Mouse (Mus musculus): ENCODE results near the gene 2900011O08Rik. TPM values are rescaled to one million over a fixed set of nuclear protein-coding genes. Genes with fewer than 3 reads are reported as not detected.

Gene 2900011O08Rik
- total and polyA plus RNA-seq, 2 experiments from 2014 or later, result 143 to 172 TPM

DNA sequence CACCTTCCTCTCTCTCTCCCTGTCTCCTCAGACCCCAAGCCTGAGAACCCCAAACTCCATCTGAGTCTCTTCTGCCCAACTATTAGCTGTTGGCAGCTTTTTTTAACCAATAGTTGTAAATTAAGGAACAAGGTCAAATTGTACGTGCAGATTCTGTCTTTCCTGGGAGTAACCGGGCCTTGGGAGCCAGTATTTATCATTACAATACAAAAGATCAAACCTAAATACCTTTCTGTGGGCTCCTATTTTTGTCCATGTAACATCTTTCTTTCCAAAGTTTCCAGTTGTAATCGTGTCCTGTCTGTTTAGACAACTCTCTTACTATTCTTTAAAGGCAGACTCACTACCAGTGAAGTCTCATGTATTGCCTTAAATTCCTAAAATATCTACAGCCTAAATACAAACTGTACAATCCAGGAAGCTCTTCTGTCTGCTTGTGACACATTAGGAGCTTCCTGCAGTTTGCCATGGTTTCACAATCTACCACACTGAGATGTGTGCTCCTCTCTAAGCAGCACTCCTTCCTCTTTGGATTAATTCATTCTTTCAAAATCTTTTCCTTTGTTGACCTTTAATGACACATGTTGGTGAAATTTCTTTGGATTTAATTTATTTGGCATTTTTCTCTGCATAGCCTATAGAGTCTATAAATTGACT, 34.9 kb downstream of the 2900011O08Rik start:
- ATAC-seq (no peak), DNase-seq (ENCODE audit: low spot score) (no peak)
- Histone ChIP-seq H3K9ac (replicated peaks; ENCODE audit: low read length) (no peak overlapping the region), H3K27me3 (ENCODE audit: insufficient read depth, low read length) (no peaks in the 10 kb centered on the region), H3K36me3 (ENCODE audit: insufficient read depth, low read length) (no peaks in the 10 kb centered on the region), H3K4me1 (ENCODE audit: insufficient read depth, low read length) (no peaks in the 10 kb centered on the region), H3K9me3 (ENCODE audit: low read length) (no peaks in the 10 kb centered on the region), H3K4me2 (ENCODE audit: low read depth, low read length) (no peak overlapping the region), H3K27ac (no peak overlapping the region), H3K4me3 (ENCODE audit: low read length) (no peak overlapping the region)
- TF ChIP-seq CTCF (IDR thresholded peaks at IDR 0.05; ENCODE audit: low read depth), result no peak
- 87% methylated on average over 3 of the region's 3 CpGs for whole genome bisulfite sequencing

DNA sequence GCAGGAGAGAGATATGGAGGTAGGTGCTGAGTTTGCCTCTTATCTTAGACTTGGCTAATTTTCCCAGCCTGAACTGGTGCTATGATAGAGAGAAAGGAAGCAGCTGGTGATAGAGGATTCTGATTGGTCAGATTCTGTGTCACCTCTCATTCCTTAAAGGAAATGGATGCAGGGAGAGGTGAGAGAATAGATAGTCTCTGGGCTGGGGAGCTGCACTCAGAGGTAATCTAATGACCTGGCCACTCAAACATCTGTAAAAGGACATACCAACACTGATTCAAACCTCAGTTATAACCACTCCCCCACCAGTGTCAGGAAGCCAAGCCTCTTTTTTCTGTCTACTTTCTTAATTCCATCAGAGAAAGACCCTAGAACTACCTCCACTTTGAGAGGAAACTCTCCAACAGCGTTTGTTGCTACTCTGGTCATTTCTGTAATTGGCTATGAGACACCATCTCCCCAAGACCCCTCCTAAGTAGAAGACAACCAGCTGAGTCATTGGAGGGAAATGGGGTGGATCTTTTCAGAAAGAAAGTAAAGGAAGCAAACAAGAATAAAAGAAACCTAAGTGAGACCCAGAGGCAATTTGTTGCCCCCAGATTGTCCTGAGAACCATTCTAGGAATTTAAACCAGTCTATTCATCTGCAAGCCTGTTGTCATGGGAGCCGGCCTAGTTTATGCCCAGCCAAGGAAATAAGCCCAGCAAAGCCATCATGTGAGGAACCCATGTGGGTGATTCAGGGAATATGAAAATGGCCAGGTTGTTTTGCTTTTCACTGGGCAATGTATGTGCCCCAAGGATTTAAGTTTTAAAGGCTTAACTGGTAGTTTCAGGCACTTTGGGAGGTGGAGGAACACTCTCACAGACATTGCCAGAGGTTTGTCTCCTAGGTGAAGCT, 38.9 kb downstream of the 2900011O08Rik start:
- Histone ChIP-seq H3K27ac (no peak overlapping the region), H3K4me3 (ENCODE audit: low read length) (no peak overlapping the region), H3K27me3 (ENCODE audit: insufficient read depth, low read length) (no peaks in the 10 kb centered on the region), H3K36me3 (ENCODE audit: insufficient read depth, low read length) (no peaks in the 10 kb centered on the region), H3K4me1 (ENCODE audit: insufficient read depth, low read length) (no peaks in the 10 kb centered on the region), H3K4me2 (ENCODE audit: low read depth, low read length) (no peak overlapping the region), H3K9ac (replicated peaks; ENCODE audit: low read length) (no peak overlapping the region), H3K9me3 (ENCODE audit: low read length) (no peaks in the 10 kb centered on the region)
- 41% methylated on average over 2 of the region's 2 CpGs for WGBS
- DNase-seq (ENCODE audit: low spot score) (peak; percentile 8), ATAC-seq (0 out of 2 replicates have a peak, but pooled peaks have one; percentile 47)
- no peak for TF ChIP-seq CTCF (IDR thresholded peaks at IDR 0.05; ENCODE audit: low read depth)

DNA sequence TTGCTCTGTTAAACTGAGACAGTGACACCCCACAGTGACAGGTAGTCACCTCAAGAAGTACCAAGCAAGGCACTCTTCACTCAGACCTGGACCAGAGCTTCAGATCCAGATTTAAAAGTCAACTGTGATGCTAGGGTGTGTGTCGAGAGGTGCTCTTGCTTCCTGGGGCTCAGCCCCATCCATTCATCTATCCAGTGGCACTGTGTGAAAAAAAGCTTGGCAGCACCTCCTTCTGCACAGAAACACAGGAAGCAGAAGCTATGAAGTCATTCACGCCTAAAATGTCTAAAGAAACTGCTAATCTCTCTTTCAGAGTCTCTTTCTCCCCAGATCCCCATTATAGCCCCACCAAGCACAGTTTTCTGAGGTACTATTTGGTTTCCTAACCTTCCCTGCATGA, 42.7 kb downstream of the 2900011O08Rik start:
- ATAC-seq (no peak), DNase-seq (ENCODE audit: low spot score) (no peak)
- no peaks in the 10 kb centered on the region for H3K36me3 ChIP-seq (ENCODE audit: insufficient read depth, low read length)
- no peak overlapping the region for H3K4me2 ChIP-seq (ENCODE audit: low read depth, low read length)
- H3K4me3 ChIP-seq (ENCODE audit: low read length), result no peak overlapping the region
- H3K27ac ChIP-seq, result no peak overlapping the region
- no peak overlapping the region for H3K9ac ChIP-seq (replicated peaks; ENCODE audit: low read length)
- H3K27me3 ChIP-seq (ENCODE audit: insufficient read depth, low read length), result no peaks in the 10 kb centered on the region
- WGBS, result 70% methylated on average over 2 of the region's 2 CpGs
- no peaks in the 10 kb centered on the region for H3K9me3 ChIP-seq (ENCODE audit: low read length)
- no peaks in the 10 kb centered on the region for H3K4me1 ChIP-seq (ENCODE audit: insufficient read depth, low read length)
- no peak for TF ChIP-seq CTCF (IDR thresholded peaks at IDR 0.05; ENCODE audit: low read depth)

DNA sequence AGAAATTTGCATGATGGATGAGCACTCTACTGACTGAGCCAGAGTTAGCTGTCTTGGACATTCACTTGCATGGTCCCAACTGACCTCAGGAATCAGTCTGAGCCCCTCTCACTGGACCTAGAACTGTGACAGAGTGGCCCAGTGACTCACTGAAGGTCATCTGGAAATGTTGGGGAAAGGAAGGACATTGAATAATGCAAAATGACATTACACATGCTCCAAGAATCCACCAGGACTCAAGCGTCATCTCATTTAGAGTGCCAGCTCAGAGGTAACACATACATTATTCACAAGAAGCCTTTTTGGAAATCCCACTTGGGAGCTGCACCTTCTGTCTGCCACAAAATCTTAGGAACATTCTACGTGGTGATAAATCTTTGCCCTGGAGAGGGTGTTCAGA, 43.4 kb downstream of the 2900011O08Rik start:
- 74% methylated on average over 2 of the region's 2 CpGs for WGBS
- no peak for TF ChIP-seq CTCF (IDR thresholded peaks at IDR 0.05; ENCODE audit: low read depth)
- ATAC-seq (no peak), DNase-seq (ENCODE audit: low spot score) (no peak)
- no peak overlapping the region for H3K9ac ChIP-seq (replicated peaks; ENCODE audit: low read length)
- H3K36me3 ChIP-seq (ENCODE audit: insufficient read depth, low read length), result no peaks in the 10 kb centered on the region
- no peaks in the 10 kb centered on the region for H3K4me1 ChIP-seq (ENCODE audit: insufficient read depth, low read length)
- no peaks in the 10 kb centered on the region for H3K27me3 ChIP-seq (ENCODE audit: insufficient read depth, low read length)
- H3K9me3 ChIP-seq (ENCODE audit: low read length), result no peaks in the 10 kb centered on the region
- no peak overlapping the region for H3K27ac ChIP-seq
- H3K4me2 ChIP-seq (ENCODE audit: low read depth, low read length), result no peak overlapping the region
- H3K4me3 ChIP-seq (ENCODE audit: low read length), result no peak overlapping the region

DNA sequence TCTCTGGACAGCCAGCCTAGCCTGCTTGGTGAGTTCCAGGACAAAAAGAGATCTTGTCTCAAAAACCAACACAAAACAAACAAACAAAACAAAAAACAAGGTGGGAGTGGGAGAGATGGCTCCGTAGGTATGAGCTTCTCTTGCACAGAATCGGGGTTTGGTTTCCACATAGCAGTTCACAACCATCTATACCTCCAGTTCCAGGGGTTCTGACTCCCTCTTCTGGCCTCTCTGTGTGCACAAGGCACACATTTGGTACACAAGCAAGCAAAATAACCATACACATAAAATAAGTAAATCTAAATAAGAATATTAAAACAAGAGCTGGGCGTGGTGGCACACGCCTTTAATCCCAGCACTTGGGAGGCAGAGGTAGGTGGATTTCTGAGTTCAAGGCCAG, 44.2 kb downstream of the 2900011O08Rik start:
- Histone ChIP-seq H3K27me3 (ENCODE audit: insufficient read depth, low read length) (no peaks in the 10 kb centered on the region), H3K9ac (replicated peaks; ENCODE audit: low read length) (no peak overlapping the region), H3K4me1 (ENCODE audit: insufficient read depth, low read length) (no peaks in the 10 kb centered on the region), H3K4me2 (ENCODE audit: low read depth, low read length) (no peak overlapping the region), H3K4me3 (ENCODE audit: low read length) (no peak overlapping the region), H3K36me3 (ENCODE audit: insufficient read depth, low read length) (no peaks in the 10 kb centered on the region), H3K9me3 (ENCODE audit: low read length) (no peaks in the 10 kb centered on the region), H3K27ac (no peak overlapping the region)
- DNase-seq (ENCODE audit: low spot score) (no peak), ATAC-seq (no peak)
- 0 out of 2 replicates have a peak, but pooled peaks have one; percentile 16 for TF ChIP-seq CTCF (IDR thresholded peaks at IDR 0.05; ENCODE audit: low read depth)
- 86% methylated on average over 4 of the region's 4 CpGs for WGBS

DNA sequence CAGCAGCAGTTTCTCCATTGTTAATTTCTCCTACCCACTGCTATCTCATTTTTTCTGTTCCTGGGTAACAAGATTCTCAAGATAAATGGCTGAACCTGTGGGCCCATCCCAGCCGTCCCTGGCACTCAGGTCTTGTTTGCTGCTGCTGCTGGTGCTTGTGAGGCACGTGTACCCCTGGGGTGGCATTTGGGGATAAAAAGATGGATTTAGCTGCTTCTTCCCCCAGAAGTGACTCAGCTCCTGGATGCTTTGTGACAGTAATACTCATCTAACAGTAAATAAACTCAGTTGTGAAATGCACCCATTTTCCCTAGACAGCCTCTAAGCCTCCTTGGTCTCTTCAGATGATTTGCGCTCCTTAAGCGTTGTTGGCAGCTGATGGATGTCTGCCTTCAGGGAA, 46.7 kb downstream of the 2900011O08Rik start:
- no peak for TF ChIP-seq CTCF (IDR thresholded peaks at IDR 0.05; ENCODE audit: low read depth)
- Histone ChIP-seq H3K4me1 (ENCODE audit: insufficient read depth, low read length) (no peaks in the 10 kb centered on the region), H3K9me3 (ENCODE audit: low read length) (no peaks in the 10 kb centered on the region), H3K4me2 (ENCODE audit: low read depth, low read length) (no peak overlapping the region), H3K36me3 (ENCODE audit: insufficient read depth, low read length) (no peaks in the 10 kb centered on the region), H3K4me3 (ENCODE audit: low read length) (no peak overlapping the region), H3K27me3 (ENCODE audit: insufficient read depth, low read length) (no peaks in the 10 kb centered on the region), H3K9ac (replicated peaks; ENCODE audit: low read length) (no peak overlapping the region), H3K27ac (no peak overlapping the region)
- no peak for ATAC-seq
- 88% methylated on average over 4 of the region's 4 CpGs for WGBS
- no peak for DNase-seq (ENCODE audit: low spot score)

Data from hindbrain, postnatal 0 days (tissue).